Mouse (Mus musculus): ENCODE data around the gene Pus7l.
"Not testable (repeated sequence)": the region's sequence is repeated elsewhere in the genome, so short reads cannot be mapped to it uniquely, and the experiment has no call there.

Gene Pus7l

DNA sequence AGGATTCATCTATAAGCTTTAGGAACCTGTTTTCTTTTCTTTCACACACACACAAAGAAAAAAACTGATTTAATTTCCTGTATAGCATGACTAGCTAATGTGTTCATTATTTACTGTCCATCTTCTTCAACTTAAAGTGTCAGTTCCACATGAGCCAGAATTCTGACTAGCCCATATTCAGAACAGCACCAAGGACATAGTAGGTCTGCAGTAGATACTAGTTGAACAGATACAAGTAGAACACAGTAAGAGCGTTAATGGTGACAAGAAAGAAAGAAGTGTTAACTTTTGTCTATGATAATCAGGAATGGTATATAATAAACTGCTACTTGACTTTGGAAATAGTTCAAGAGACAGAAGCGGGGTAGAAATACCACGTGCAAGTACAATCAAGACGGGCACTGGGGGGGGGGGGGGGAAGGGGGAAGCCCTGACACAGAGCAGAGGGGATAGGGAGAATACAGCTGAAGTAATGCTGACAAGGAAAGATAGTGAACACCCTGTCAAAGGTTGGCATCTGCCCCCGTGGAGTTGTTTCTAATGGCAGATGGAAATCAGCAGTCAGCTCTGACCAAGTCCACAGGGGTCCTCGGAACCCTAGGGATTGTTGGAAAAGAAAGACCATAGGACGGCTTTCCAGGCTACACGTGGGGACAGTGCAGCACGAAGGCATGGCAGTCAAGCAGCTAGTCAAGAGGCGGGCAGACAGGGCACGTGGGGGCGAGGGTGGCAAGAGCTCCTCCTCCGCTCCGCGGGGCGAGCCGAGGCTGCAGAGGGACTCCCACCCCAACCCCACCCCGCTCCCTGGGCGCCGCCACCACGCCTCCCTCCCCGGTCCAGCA is 559 bp downstream of the Pus7l start:
- DNase-seq (ENCODE audit: low spot score in 2 of 2) = no peak

DNA sequence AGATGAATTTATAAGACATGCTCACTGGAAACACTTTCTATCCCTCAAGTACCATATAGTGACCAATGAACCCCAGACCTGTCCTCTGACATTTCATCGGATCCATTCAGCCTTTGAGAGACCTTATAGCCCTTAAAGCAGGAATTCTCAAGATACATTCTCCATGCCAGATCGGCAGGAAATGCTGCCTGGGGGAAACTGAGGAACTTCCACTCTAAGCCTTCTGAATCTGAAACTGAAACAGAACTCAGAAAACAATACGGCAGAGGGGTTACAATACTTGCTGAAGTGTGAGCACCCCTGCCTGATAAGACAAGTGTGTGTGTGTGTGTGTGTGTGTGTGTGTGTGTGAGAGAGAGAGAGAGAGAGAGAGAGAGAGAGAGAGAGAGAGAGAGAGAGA is 4.1 kb downstream of the Pus7l start:
- no peak for DNase-seq (ENCODE audit: low spot score in 2 of 2)

DNA sequence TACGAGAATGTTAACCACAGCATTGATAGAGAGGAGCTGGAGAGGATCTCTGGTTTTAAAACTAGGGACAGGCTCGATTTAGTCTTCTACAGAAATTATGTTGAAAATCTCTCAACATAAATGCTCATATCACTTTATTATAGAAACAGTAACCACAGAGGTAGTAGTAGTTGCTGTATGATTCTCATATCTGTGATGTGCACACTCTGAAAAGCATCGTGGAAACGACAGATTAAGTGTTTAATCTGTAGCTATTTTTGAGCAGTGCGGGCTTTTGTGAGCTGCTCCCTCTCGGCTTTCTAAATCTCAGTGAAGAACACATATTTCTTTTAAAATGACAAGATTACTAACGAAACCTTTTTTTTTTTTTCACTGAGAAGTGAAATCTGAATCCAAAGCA is 7.8 kb downstream of the Pus7l start:
- no peak for DNase-seq (ENCODE audit: low spot score in 2 of 2)

DNA sequence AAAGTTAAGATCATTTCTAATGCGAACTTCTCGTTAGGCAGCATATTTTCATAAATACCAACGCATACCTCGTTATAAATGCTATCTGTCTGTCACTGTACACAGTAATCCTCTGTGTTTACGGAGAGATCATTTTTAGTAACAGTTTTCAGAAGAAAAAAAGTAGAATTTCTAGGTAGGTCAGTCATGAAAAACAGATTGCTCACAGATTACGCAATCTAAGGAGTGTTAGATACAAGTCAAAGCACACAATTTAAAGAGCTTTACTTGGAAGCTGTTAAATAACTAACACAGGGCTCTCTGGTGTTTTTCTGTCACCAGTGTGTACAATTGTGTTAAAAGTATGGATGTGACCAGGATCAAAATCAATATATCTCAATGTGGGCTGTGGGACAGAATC is 10.4 kb downstream of the Pus7l start:
- no peak for DNase-seq (ENCODE audit: low spot score in 2 of 2)

DNA sequence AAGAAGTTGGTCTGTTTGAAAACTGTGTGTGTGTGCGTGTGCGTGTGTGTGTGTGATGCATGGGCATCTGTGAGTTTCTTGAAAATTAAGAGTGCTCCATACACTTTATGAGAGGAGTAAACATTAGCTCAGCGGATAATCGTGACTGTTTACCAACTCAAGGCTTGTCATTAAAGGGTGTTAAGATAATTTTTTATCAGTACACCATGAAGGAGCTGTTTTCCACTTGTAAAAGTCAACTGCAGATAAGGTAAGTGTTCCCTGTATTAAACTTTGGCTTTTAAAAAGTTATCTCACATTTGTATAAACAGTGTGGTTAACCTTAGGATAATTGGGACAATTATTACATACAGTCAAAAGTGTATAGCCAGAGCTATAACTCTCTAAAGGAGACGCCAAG is 11.0 kb downstream of the Pus7l start:
- no peak for DNase-seq (ENCODE audit: low spot score in 2 of 2)

DNA sequence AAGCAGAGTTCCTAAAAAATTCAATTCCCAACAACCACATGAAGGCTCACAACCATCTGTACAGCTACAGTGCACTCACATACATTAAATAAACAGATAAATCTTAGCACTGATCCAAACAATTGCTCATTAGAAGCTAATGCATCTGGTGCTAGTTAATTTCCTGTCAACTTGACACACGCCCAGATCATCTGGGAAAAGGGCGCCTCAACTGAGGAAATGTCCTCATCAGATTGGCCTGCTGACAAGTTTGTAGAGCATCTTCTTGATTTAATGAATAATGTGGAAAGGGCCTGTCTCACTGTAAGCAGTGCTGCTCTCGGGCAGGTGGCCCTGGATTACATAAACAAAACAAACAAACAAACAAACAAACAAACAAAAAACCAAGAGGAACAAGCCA is 12.8 kb downstream of the Pus7l start:
- DNase-seq (ENCODE audit: low spot score in 2 of 2) = no peak

DNA sequence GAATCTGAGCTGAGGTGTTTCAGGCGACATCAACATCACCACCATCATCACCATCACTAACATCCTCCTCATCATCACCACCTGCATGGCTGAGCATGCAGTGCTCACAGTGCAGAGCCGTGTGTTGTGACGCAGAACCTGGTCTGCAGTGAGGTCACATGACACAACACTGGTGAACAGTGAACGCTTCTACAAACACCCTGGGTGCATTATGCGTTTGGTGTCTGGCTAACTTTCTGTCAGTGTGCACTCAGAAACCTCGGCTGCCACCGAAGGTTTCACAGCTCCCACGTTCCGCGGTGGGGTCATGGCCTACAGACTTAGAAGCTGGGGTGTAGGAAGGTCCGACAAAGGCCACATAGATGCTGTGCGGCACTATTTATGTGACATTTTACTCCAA is 18.4 kb downstream of the Pus7l start:
- no peak for DNase-seq (ENCODE audit: low spot score in 2 of 2)

DNA sequence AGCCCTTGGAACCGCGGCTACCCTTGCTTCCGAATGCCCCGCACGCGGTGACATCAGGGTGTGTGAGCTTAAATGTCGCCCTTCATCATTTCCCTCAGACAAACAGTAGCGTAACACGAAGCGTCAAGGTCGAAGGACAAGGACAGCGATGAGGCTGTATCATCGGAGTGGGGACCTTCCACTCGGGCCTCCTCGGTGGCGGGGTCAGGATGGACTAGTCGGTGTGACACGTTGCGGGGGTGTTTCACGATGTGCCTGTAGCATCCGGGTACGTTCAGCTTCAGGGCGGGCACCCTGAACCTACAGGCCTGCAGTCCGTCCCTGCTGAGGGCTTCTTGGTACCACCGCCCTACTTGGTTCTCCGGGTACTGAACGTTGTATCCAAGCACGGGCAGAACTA is 20.1 kb downstream of the Pus7l start:
- DNase-seq (ENCODE audit: low spot score in 2 of 2) = no peak

DNA sequence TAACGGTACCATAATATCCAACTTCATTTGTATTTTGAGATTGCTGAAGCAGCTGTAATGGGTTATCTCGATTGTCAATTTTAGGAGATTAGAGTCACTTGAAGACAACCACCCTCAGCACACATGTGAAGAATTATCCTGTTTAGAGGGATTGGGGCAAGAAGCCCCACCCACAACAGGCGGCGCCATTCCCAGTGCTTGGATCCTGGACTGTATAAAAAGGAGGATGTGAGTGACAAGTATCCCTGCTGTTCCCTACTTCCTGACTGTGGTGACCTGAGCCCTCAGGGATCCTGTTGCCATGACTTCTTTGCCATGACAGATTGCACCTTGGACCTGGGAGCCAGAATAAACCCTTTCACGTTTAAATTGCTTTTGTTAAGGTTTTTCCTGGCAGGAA is 22.4 kb downstream of the Pus7l start:
- no peak for DNase-seq (ENCODE audit: low spot score in 2 of 2)

DNA sequence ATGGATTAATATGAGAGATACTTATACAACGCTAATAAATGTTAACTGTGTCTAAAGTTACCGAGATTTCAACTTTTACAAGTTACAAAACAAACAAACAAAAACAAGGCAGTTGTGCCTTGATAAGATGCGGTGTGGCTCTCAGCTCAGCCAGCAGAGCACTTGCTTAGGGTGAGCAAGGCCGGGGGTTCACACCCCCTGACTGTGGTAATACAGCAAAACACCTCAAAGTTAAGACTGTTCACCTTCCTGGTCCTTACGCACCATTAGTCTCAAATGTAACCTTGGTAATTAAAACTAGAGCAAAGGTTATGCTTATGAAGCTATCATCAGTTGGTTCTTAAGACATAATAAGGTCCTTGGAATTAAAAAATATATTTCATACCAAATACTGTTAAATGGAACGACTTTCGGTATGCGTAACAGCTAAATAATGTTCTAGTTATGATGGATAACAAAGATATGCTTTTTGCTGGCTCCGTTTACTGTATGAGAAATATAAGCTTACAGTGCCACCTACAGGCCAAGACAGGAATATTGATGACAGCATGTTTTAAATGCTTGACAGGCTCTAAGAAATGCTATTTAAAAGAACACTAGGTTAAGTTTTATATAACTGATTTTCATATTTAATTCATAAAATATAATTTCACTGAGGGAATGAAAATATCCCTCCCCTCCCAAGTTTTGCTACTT is 23.0 kb downstream of the Pus7l start:
- peak in 1 of 2 experiments; percentile 47 for DNase-seq (ENCODE audit: low spot score in 2 of 2)

DNA sequence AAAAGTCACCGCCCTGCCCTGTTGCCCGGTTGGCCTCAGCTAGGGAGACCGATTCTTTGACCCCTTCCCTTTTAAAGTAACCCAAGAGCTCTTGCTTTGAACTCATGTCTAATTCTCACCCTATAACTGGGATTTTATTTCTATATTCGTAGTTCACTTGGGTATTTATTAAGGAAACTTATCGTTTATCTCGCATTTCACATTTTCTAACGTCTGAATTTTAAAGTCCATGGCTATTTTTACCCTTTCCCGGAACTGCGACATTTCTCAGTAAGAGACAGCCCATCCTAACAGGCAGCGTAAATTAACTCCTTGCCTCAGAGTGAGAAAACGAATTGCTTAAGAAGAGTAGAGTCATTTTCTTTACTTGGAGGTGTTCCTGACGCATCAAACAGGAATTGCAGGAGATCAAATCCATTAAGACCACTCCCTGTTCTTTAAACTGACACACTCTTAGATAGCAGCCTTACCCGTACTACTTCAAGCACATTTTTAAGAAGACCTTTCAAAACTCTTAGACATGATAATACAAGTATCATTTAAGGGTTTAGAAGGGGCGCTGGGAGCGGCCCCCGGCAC is 25.3 kb downstream of the Pus7l start:
- DNase-seq (ENCODE audit: low spot score in 2 of 2) = no peak

DNA sequence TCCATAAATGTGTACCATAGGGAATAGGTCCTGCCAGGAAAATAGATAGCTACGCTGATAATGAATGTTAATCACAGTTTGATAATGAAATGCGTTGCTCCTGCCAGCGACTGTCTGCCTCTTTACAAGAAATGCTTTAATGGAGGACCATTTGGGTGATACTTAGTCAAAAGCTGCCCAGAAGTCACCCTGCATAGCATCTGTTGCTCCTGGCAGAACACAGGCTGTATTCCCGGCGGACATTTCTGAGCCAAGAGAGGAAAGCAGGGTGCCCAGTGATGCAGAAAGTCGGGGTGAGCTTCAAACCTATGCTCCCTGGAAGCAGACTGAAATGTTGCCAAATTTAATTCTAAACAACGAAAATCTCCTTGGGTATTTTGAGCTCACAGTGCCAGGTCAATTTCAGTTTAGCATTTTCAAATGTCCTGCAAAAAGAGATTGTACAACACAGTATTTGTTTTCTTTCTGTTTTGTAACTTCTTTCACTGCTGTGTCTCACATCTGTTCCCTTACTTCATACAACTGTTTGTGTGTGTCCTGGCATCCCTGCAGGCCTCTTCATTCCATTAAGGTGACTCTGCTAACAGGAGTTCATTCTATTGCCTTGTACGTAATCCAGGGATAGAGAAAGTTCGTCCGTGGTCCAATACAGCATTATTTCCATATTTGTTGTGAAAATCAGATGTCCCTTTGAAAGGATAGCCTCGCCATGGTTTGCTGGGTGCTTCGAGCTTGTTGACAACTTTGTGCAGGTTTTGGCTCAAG is 39.7 kb downstream of the Pus7l start:
- no peak for DNase-seq (ENCODE audit: low spot score in 2 of 2)

DNA sequence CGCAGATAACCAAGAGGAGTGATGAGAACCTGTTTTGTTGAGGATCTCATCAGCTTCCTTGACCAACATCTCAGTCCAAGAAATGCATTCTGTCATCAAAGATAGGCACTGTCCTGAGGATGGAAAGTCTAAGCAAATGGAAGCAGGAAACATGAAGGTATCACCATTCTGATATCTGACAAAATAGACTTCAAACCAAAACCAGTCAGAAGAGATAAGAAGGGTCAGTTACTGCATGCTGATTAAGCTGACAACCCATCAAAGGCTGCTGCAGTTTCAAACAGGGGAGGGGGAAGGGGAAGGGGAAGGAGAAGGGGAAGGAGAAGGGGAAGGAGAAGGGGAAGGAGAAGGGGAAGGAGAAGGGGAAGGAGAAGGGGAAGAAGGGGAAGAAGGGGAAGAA is 44.1 kb downstream of the Pus7l start:
- DNase-seq (ENCODE audit: low spot score in 2 of 2) = no peak

DNA sequence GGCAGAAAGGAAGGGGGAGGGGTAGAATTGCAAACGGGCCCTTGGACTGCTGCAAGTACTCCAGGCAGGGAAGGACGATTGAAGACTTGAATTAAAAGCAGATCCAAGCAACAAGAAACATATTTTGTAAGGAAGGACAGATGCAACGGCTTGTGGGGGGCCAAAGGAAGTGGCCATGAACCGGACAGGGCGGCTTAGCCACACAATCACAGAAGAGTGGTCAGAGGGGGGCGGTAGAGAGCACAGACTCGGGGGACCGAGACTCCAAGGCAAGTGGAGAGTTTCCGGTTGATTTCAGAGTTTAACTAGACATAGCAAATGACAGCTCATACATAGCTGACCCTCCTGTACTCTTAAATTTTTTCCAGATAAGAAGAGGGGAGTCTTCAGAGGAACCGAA is 47.4 kb downstream of the Pus7l start:
- no peak for DNase-seq (ENCODE audit: low spot score in 2 of 2)

DNA sequence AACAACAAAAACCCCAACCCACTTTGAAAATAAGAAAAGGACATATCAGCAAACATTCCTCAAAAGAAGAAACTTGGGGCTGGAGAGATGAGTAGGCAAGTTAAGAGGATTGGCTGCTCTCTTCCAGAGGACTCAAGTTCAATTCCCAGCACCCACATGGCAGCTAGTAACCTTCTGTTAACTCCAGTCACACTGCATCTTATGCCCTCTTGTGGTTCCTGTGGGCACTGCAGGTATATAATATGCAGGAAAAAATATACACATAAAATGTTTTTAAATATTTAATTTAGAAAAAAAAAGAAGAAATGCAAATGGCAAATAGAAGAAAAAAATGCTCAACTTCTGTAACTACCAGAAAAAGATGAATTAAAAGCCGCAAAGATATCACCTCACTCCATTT is 48.9 kb downstream of the Pus7l start:
- DNase-seq (ENCODE audit: low spot score in 2 of 2) = no peak

DNA sequence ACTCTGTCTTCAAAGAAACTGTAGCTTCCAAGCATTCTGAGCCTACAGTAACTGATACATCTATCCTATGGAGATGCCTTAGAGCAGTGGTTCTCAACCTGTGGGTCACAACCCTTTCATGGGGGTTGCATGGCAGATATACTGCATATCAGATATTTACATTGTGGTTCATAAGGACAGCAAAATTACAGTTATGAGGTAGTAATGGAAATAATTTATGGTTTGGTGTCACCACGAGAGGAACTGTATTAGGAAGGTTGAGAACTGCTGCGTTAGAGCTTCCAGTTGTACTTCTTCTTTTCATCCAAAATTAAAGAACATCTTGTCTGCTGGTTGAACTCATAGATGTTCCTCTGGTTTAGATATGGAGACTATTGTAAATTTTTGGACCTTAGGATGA is 53.9 kb downstream of the Pus7l start:
- DNase-seq (ENCODE audit: low spot score in 2 of 2) = no peak

DNA sequence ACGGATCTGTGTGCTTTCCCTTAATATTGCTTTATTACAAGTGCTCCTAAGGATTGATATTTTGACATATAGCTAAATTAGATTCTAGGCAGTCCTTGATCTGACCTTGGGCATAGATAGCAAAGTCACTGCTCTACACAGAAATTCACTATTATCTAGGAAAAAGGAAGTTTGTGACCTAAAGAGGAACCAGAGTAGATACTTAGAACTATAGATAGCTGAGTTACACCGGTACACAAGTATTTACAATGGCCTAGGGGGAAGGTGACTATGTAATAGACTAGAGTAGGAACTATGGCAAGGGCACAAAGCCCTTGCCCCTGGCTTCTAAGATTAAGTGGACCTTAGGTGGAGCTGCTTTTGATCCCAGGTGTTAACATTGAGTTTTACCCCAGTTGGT is 55.3 kb downstream of the Pus7l start:
- not testable (repeated sequence) for DNase-seq (ENCODE audit: low spot score in 2 of 2)

DNA sequence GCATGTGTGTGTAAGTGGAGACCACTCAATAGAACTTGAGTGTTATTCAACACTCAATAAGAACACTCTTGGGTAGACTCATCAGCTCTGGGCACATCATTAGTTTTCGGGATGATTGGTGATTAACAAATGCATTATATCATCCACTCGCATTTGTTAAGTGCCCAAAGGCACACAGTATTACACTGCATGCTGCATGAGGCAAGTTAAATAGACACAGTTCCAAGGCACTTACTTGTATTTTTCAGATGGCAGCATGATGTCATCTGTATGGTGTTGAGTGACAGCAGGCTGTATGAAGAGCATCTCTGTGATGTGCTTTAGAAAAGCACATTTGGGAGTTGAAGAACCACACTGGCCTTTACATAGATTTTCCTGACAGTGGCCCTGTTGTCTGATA is 60.8 kb downstream of the Pus7l start:
- no peak for DNase-seq (ENCODE audit: low spot score in 2 of 2)

DNA sequence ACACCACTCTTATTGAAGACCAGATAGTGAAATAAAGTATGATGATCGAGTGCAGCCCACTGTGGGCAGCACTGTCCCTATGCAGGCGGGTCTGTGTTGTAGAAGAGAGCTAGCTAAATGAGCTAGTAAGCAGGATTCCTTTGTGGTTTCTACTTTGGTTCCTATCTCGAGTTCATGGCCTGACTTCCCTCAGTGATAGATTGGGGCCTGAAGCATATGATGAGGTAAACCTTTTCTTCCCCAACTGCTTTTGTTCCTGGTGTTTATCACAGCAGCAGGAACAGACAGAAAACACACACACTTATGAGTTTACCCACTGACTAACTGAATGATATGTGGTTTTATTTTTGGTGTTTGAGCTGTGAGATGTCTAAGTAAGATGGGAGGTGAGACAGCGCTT is 62.6 kb downstream of the Pus7l start:
- no peak for DNase-seq (ENCODE audit: low spot score in 2 of 2)

DNA sequence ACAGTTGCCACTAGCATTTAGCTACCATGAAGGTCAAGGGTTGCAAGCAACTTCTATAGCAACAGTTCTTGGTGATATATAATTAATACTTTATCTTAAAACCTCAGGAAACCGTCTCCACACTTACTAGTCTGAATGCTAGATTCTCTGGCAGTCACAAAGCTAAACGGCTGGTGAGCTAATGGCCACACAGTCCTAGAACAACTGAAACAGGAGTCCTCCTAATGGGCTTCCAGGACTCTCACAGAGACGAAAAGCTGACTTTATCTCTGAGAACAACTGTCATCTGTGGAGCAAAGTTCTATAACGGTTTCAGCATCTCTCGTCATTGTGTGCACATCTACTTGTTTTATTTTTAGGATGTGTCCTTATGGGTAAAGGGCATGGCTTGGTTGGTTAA is 63.1 kb downstream of the Pus7l start:
- DNase-seq (ENCODE audit: low spot score in 2 of 2) = no peak

DNA sequence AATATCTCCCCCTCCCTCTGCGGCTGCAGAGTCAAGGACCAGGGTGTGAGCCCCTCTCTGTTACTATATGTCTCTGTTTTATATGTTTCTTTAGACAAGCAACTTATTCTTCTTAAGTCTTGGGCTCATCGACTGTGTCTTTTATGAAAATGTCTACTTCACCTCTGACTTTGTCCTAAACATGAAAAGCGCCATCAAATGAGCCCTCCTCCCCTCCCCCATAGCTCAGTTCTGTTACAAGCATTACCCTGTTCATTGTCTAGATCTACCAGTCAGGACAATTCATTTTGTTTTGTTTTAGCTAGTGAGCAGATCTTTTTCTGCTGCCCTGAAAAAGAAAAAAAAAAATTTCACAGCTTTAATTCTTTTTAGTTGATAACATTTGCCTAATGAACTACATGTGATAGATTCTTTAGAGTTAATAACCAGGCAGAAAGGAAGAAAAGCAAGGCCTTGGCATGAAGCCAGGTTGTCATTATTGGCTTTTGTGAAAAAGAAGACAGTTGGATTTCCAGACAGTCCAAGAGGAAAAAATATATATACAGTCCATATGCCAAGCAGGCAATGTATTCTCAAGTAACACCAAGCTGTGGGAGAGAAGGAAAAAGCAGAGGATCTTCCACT is 63.7 kb downstream of the Pus7l start:
- DNase-seq (ENCODE audit: low spot score in 2 of 2) = peak; percentile 33 to 36

DNA sequence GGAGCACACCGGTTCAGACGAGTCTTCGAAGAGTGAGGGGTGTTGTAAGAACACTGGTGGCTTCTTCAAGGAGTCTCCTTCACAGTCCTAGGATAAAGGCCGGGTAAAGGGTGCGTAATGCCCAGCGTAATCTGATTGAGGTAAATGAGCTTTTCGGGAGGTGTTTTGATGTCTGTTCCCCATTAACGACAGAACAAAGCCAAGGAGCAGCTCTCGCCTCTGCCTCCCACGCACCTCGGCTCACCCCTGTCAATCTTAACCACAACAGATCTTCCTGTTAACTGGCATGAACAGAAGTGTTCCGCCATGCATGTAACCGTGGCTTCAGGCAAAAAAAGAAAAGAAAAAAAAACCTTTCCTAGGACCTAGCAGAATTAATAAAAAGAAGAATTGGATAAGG is 64.6 kb downstream of the Pus7l start:
- no peak for DNase-seq (ENCODE audit: low spot score in 2 of 2)
